Mouse (Mus musculus) heart, embryonic 15.5 days (tissue): ENCODE measurements at regions not wholly inside any gene's neighbourhood (a gene's known extent, or its start where the extent isn't known, plus 50 kb on each side); places are given as distances from the start of the nearest gene placed in this dataset.
A peak's percentile ranks its signal among the peaks of the same experiment; 100 is the strongest.

Experiments used
- ATAC-seq: fragments of 200-750 bp; cut with Nextera tagmentation; replicated peaks from 2 replicates; pipeline ENCODE4 v1.8.0; 2017; ENCODE audit warnings: low read depth, moderate TSS enrichment; ENCODE audit not compliant: insufficient number of reproducible peaks, insufficient read depth, low FRiP score
- H3K27ac ChIP-seq: fragments of 300-500 bp; sonication (generic); 2 replicates; pipeline ENCODE4 v1.5.1; 2015; ENCODE audit warnings: mild to moderate bottlenecking, inconsistent platforms
- H3K27me3 ChIP-seq: fragments of 300-500 bp; sonication (generic); 2 replicates; pipeline ENCODE4 v1.6.1; 2015; ENCODE audit warnings: inconsistent platforms
- H3K36me3 ChIP-seq: fragments of 300-500 bp; sonication (generic); 2 replicates; pipeline ENCODE4 v1.6.1; 2015; ENCODE audit warnings: mild to moderate bottlenecking, inconsistent platforms
- H3K4me1 ChIP-seq: fragments of 300-500 bp; sonication (generic); replicated peaks from 2 replicates; pipeline ENCODE4 v1.6.1; 2015; ENCODE audit warnings: inconsistent platforms
- H3K4me2 ChIP-seq: fragments of 300-500 bp; sonication (generic); 2 replicates; pipeline ENCODE4 v1.6.1; 2015; ENCODE audit warnings: inconsistent platforms, mild to moderate bottlenecking, moderate library complexity
- H3K4me3 ChIP-seq: fragments of 300-500 bp; sonication (generic); 2 replicates; pipeline ENCODE4 v1.5.1; 2015; ENCODE audit warnings: mild to moderate bottlenecking, inconsistent platforms
- H3K9ac ChIP-seq: fragments of 300-500 bp; sonication (generic); 2 replicates; pipeline ENCODE4 v1.6.1; 2015; ENCODE audit warnings: mild to moderate bottlenecking, inconsistent platforms
- H3K9me3 ChIP-seq: fragments of 300-500 bp; sonication (generic); replicated peaks from 2 replicates; pipeline ENCODE4 v1.6.1; 2016; ENCODE audit warnings: inconsistent platforms
- WGBS: fragments of 180-500 bp; shearing (Covaris S2); methylation state at CpG from one replicate; pipeline ENCODE4 v1.1.7; 2015; ENCODE audit warnings: mixed read lengths; 5-methylcytosine and 5-hydroxymethylcytosine counted together

DNA sequence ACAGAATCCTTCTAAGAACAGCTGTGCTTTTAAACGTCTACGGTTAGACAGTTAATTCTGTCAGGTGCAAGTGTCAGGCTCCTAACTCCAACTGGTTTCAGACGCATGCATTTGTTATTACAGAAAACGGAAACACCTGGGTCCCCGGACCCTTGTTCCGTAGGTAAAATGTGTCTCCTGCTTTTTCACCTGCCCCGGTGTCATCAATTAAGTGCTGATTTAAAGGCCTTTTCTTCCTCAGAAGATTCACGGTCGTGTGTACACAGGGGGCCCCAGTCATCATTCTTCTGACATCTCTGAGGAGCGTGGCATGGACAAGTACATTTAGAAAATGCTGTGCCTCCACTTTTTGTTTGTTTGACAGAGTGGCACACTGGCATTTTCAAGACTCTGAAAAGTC is 435.1 kb downstream of the Rps24 start:
- 79% methylated on average over 10 of the region's 10 CpGs for WGBS
- Histone ChIP-seq H3K27me3 (no peaks in the 10 kb centered on the region), H3K4me3 (no peak overlapping the region), H3K9ac (no peak overlapping the region), H3K27ac (no peak overlapping the region), H3K4me2 (no peak overlapping the region), H3K9me3 (no peaks in the 10 kb centered on the region), H3K4me1 (no peaks in the 10 kb centered on the region), H3K36me3 (no peaks in the 10 kb centered on the region)
- no peak for ATAC-seq

DNA sequence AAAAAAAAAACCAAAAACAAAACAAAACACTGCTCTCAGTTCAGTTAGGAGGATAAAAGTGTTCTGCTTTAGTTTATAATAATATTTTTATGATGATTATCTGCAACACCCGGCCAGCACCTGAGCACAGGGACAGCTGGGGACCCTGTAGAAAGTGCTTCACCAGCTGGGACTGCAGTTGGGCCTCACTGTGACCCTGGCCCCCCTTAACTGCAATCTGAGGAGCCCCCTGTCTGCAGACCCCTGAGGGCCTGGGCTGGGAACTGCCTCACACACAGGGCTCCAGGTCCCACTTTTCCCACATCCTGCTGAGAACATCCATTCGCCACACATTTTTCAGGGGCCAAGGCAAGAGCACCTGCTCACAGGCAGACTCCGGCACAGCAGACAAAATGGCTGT is 437.6 kb downstream of the Rps24 start:
- no peak for ATAC-seq
- Histone ChIP-seq H3K27ac (no peak overlapping the region), H3K9ac (no peak overlapping the region), H3K9me3 (no peaks in the 10 kb centered on the region), H3K27me3 (no peaks in the 10 kb centered on the region), H3K4me1 (no peaks in the 10 kb centered on the region), H3K4me3 (no peak overlapping the region), H3K4me2 (no peak overlapping the region), H3K36me3 (no peaks in the 10 kb centered on the region)
- 76% methylated on average over 3 of the region's 3 CpGs for WGBS

GRCm38 (mm10) chr14:24926086-24927048 is 439.4 kb downstream of the Rps24 start:
- 56% methylated on average over 11 of the region's 11 CpGs for WGBS
- no peaks in the 10 kb centered on the region for H3K27me3 ChIP-seq
- no peak overlapping the region for H3K4me3 ChIP-seq
- no peaks in the 10 kb centered on the region for H3K9me3 ChIP-seq
- peaks cover 6% of the 10 kb centered on the region; the same call in 1 of the 2 replicates for H3K4me1 ChIP-seq
- H3K4me2 ChIP-seq = no peak overlapping the region
- H3K36me3 ChIP-seq = no peaks in the 10 kb centered on the region
- H3K9ac ChIP-seq = no peak overlapping the region
- H3K27ac ChIP-seq = no peak overlapping the region
- no peak for ATAC-seq

DNA sequence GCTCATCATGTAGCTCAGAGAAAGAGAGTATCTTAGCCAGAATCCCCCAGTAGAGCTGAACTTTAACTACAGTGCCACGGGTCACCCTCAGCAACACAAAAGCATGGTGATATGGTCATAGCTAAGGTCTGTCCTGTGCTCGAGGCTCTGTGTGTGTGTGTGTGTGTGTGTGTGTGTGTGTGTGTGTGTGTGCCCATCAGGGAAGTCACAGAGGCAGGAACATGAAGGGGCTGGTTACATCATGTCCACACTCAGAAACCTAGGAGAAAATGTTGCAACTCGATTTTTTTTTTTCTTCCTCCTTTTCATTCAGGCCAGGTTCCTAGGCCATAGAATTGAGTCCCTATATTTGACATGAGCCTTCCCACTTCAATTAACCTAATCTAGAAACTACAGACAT is 441.8 kb downstream of the Rps24 start:
- Histone ChIP-seq H3K9me3 (no peaks in the 10 kb centered on the region), H3K27me3 (no peaks in the 10 kb centered on the region), H3K4me1 (peaks cover 6% of the 10 kb centered on the region; the same call in 1 of the 2 replicates), H3K27ac (no peak overlapping the region), H3K36me3 (no peaks in the 10 kb centered on the region), H3K4me3 (no peak overlapping the region), H3K9ac (no peak overlapping the region), H3K4me2 (no peak overlapping the region)
- 65% methylated on average over 3 of the region's 3 CpGs for WGBS
- ATAC-seq = no peak

DNA sequence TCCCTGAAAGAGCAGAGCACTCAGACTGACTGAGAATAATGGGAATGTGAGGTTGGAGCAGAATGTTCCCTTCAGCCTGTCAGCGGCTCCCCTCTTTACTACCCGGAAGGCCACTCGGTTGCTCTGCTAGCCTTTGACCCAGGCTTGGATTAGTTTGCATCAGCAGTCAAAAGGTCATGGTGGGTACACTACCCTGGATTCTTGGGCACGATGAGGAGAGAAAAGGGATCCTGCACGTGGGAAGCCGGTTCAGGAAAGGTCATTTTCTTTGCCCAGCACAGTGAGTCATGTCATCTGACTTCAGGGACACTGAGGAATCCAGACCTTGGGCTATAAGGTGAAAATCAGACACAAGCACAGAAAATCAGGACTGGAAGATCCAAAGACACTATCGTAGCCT is 443.3 kb downstream of the Rps24 start:
- Histone ChIP-seq H3K36me3 (no peaks in the 10 kb centered on the region), H3K27ac (no peak overlapping the region), H3K4me3 (no peak overlapping the region), H3K4me2 (no peak overlapping the region), H3K27me3 (no peaks in the 10 kb centered on the region), H3K4me1 (peaks cover 6% of the 10 kb centered on the region; the same call in 1 of the 2 replicates), H3K9ac (no peak overlapping the region), H3K9me3 (no peaks in the 10 kb centered on the region)
- WGBS = 48% methylated on average over 7 of the region's 7 CpGs
- no peak for ATAC-seq

- H3K36me3 ChIP-seq = no peaks in the 10 kb centered on the region
- H3K4me2 ChIP-seq = no peak overlapping the region
- H3K4me3 ChIP-seq = no peak overlapping the region
- no peak overlapping the region for H3K27ac ChIP-seq
- WGBS = 76% methylated on average over 2 of the region's 2 CpGs
- H3K9ac ChIP-seq = no peak overlapping the region
- H3K27me3 ChIP-seq = no peaks in the 10 kb centered on the region
- no peak for ATAC-seq
- H3K9me3 ChIP-seq = no peaks in the 10 kb centered on the region
- peaks cover 6% of the 10 kb centered on the region; the same call in 1 of the 2 replicates for H3K4me1 ChIP-seq
Measured at GRCm38 (mm10) chr14:24937876-24938275, 451.0 kb downstream of the Rps24 start.

- H3K36me3 ChIP-seq = no peaks in the 10 kb centered on the region
- no peak overlapping the region for H3K4me3 ChIP-seq
- H3K4me2 ChIP-seq = no peak overlapping the region
- H3K9me3 ChIP-seq = no peaks in the 10 kb centered on the region
- H3K4me1 ChIP-seq = peaks cover 6% of the 10 kb centered on the region; the same call in 1 of the 2 replicates
- no peaks in the 10 kb centered on the region for H3K27me3 ChIP-seq
- no peak for ATAC-seq
- 0 out of 2 replicates have a peak overlapping the region, but pooled peaks have one; percentile 37 for H3K27ac ChIP-seq
- H3K9ac ChIP-seq = no peak overlapping the region
- WGBS = 71% methylated on average over 4 of the region's 4 CpGs
Measured at GRCm38 (mm10) chr14:24939068-24939467, 452.1 kb downstream of the Rps24 start.

GRCm38 (mm10) chr14:24939476-24940200 is 452.7 kb downstream of the Rps24 start:
- Histone ChIP-seq H3K27ac (peak overlapping the region; percentile 41; the same call in 1 of the 2 replicates), H3K4me2 (no peak overlapping the region), H3K27me3 (no peaks in the 10 kb centered on the region), H3K9me3 (no peaks in the 10 kb centered on the region), H3K4me1 (peaks cover 6% of the 10 kb centered on the region; the same call in 1 of the 2 replicates), H3K36me3 (no peaks in the 10 kb centered on the region), H3K9ac (no peak overlapping the region), H3K4me3 (no peak overlapping the region)
- 0 out of 2 replicates have a peak, but pooled peaks have one; percentile 55 for ATAC-seq
- 48% methylated on average over 9 of the region's 9 CpGs for WGBS

DNA sequence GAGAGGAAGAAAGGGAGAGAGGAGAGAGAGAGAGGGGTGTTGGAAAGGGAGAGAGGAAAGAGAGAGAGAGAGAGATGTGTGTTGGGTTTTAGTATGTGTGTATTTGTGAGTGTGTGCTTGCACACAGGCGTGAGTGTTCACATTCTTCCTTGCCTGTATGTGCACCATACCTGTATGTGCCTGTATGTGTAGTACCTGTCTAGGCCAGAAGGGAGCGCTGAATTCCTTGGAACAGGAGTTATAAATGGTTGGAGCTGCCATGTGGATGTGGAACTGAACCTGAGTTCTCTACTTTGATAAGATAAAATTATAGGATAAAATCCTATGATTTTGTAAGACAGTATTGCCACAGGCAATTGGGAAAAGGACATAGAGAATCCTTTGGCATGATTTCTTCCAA is 458.8 kb downstream of the Rps24 start:
- H3K4me3 ChIP-seq = no peak overlapping the region
- no peaks in the 10 kb centered on the region for H3K4me1 ChIP-seq
- no peak overlapping the region for H3K9ac ChIP-seq
- no peaks in the 10 kb centered on the region for H3K36me3 ChIP-seq
- 53% methylated on average over 2 of the region's 2 CpGs for WGBS
- no peak overlapping the region for H3K4me2 ChIP-seq
- no peaks in the 10 kb centered on the region for H3K27me3 ChIP-seq
- no peaks in the 10 kb centered on the region for H3K9me3 ChIP-seq
- no peak overlapping the region for H3K27ac ChIP-seq
- no peak for ATAC-seq

DNA sequence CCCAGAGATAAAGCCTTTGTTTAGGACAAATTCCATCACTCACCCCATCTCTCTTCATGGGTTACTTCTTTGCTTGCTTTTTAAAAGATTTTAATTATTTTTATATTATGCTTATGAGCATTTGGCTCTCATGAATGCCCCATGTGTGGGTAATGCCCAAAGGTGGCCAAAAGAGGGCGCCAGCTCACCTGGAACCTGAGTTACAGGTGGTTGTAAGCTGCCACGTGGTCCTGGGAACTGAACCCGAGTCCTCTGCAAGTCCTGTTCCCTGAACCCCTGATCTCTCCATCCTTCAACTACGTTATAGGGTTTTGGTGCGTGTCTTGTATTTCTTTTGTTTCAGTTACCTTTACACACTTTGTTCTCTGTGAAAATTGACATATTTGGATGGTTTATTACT is 460.2 kb downstream of the Rps24 start:
- H3K9ac ChIP-seq = no peak overlapping the region
- H3K27ac ChIP-seq = no peak overlapping the region
- H3K9me3 ChIP-seq = no peaks in the 10 kb centered on the region
- no peak overlapping the region for H3K4me3 ChIP-seq
- no peaks in the 10 kb centered on the region for H3K27me3 ChIP-seq
- H3K4me2 ChIP-seq = no peak overlapping the region
- WGBS = 78% methylated on average over 5 of the region's 5 CpGs
- H3K36me3 ChIP-seq = no peaks in the 10 kb centered on the region
- ATAC-seq = no peak
- no peaks in the 10 kb centered on the region for H3K4me1 ChIP-seq

- 73% methylated on average over 11 of the region's 11 CpGs for WGBS
- H3K4me2 ChIP-seq = no peak overlapping the region
- H3K36me3 ChIP-seq = no peaks in the 10 kb centered on the region
- H3K27ac ChIP-seq = no peak overlapping the region
- H3K4me1 ChIP-seq = no peaks in the 10 kb centered on the region
- H3K9ac ChIP-seq = no peak overlapping the region
- no peaks in the 10 kb centered on the region for H3K9me3 ChIP-seq
- no peak overlapping the region for H3K4me3 ChIP-seq
- ATAC-seq = no peak
- no peaks in the 10 kb centered on the region for H3K27me3 ChIP-seq
Measured at GRCm38 (mm10) chr14:24955891-24956410, 469.0 kb downstream of the Rps24 start.
